Mouse (Mus musculus): Measurements from ENCODE around the gene Tprkb. TPM values are rescaled to one million over a fixed set of nuclear protein-coding genes. Genes with fewer than 3 reads are reported as not detected.
A peak's percentile ranks its signal among the peaks of the same experiment; 100 is the strongest.
"Not testable (repeated sequence)": the region's sequence is repeated elsewhere in the genome, so short reads cannot be mapped to it uniquely, and the experiment has no call there.

The Tprkb gene
- total and polyA plus RNA-seq, 2 experiments from 2014 or later, result 43.7 to 61.5 TPM

DNA sequence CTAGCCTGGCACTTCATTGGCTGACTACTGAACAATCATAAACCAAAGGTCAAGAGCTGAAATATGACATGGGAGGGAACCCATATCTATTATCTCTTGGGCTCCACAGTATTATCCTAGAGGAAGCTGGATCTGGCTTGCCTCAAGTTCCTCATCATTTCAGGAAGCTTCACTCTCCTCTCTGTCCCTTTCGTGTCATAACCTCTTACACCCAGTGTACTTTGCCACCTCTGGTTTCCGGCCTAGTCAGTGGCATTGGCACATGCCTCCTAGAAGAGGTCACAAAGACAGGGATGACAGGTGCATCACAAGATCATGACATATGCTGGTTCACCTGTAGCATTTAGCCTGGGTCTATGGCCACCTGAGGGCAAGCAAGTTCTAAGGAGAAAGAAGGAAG lies 9.4 kb upstream of the Tprkb start:
- Histone ChIP-seq H3K27ac (ENCODE audit: low read depth, low read length) (no peak overlapping the region), H3K4me2 (ENCODE audit: low read depth, low read length, poor library complexity, severe bottlenecking) (no peak overlapping the region), H3K36me3 (ENCODE audit: insufficient read depth, low read length) (no peaks in the 10 kb centered on the region), H3K4me1 (ENCODE audit: insufficient read depth, low read length) (no peaks in the 10 kb centered on the region), H3K9me3 (ENCODE audit: low read length) (no peaks in the 10 kb centered on the region), H3K4me3 (ENCODE audit: low read depth, low read length) (no peak overlapping the region), H3K9ac (replicated peaks; ENCODE audit: low read length, poor library complexity, severe bottlenecking) (no peak overlapping the region), H3K27me3 (ENCODE audit: insufficient read depth, low read length) (no peaks in the 10 kb centered on the region)
- ATAC-seq (ENCODE audit: low FRiP score) (no peak), DNase-seq (ENCODE audit: low spot score) (no peak)
- TF ChIP-seq CTCF (IDR thresholded peaks at IDR 0.05), result no peak
- 98% methylated on average over 2 of the region's 2 CpGs for WGBS

DNA sequence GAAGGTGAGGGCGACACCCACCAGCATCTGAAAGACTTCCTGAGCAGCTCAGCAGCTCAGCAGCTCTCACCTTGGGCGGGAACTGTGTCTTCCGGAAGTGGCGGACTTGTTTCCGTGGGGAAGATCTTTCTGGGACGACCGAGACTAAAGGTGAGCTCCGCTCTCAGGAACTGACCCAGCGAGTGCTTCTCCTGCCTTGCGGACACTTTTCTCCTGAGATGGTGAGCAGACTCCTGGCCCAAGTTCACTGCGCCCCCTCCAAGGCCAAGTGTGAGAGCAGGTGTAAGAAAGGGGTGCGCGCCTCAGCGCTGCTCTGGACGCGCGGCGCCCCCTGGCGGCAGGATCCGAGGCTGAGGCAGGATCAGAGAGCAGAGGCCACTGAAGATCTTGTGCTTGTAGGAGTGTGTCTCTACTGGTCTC lies 7.0 kb upstream of the Tprkb start, which contains the start of gene Nat8f4:
Gene Nat8f4, minus strand, starts transcription at position 243 of the 420 bp plus-strand sequence.
- peak within 1 kb of the TSS; percentile 22; the same call in 1 of the 2 replicates for H3K4me2 ChIP-seq (ENCODE audit: low read depth, low read length, poor library complexity, severe bottlenecking)
- not testable (repeated sequence) for H3K27ac ChIP-seq (ENCODE audit: low read depth, low read length); H3K9ac ChIP-seq (replicated peaks; ENCODE audit: low read length, poor library complexity, severe bottlenecking); H3K27me3 ChIP-seq (ENCODE audit: insufficient read depth, low read length); H3K4me1 ChIP-seq (ENCODE audit: insufficient read depth, low read length); H3K36me3 ChIP-seq (ENCODE audit: insufficient read depth, low read length); H3K9me3 ChIP-seq (ENCODE audit: low read length)
- TF ChIP-seq CTCF (IDR thresholded peaks at IDR 0.05), result peak; percentile 82
- WGBS, result 16% methylated on average over 20 of the region's 20 CpGs
- H3K4me3 ChIP-seq (ENCODE audit: low read depth, low read length), result peak within 1 kb of the TSS; percentile 27; the same call in 1 of the 2 replicates
- ATAC-seq (ENCODE audit: low FRiP score) (peak; percentile 71), DNase-seq (ENCODE audit: low spot score) (peak; percentile 30)

- H3K4me2 ChIP-seq (ENCODE audit: low read depth, low read length, poor library complexity, severe bottlenecking); H3K27me3 ChIP-seq (ENCODE audit: insufficient read depth, low read length); H3K9ac ChIP-seq (replicated peaks; ENCODE audit: low read length, poor library complexity, severe bottlenecking); H3K4me1 ChIP-seq (ENCODE audit: insufficient read depth, low read length); H3K36me3 ChIP-seq (ENCODE audit: insufficient read depth, low read length); H3K4me3 ChIP-seq (ENCODE audit: low read depth, low read length); H3K9me3 ChIP-seq (ENCODE audit: low read length): not testable (repeated sequence)
- 51% methylated on average over 2 of the region's 2 CpGs for WGBS
- peak; percentile 87 for ATAC-seq (ENCODE audit: low FRiP score)
- peak overlapping the region; percentile 32; the same call in 1 of the 2 replicates for H3K27ac ChIP-seq (ENCODE audit: low read depth, low read length)
- peak; percentile 78 for DNase-seq (ENCODE audit: low spot score)
These were observed 4.7 kb upstream of the Tprkb start for GRCm38 (mm10) chr6:85906911-85907351.

GRCm38 (mm10) chr6:85908341-85908740 lies 3.3 kb upstream of the Tprkb start:
- Histone ChIP-seq H3K4me2 (ENCODE audit: low read depth, low read length, poor library complexity, severe bottlenecking) (no peak overlapping the region), H3K36me3 (ENCODE audit: insufficient read depth, low read length) (no peaks in the 10 kb centered on the region), H3K9me3 (ENCODE audit: low read length) (no peaks in the 10 kb centered on the region), H3K4me1 (ENCODE audit: insufficient read depth, low read length) (no peaks in the 10 kb centered on the region), H3K9ac (replicated peaks; ENCODE audit: low read length, poor library complexity, severe bottlenecking) (no peak overlapping the region), H3K4me3 (ENCODE audit: low read depth, low read length) (no peak overlapping the region), H3K27ac (ENCODE audit: low read depth, low read length) (no peak overlapping the region), H3K27me3 (ENCODE audit: insufficient read depth, low read length) (no peaks in the 10 kb centered on the region)
- no peak for ATAC-seq (ENCODE audit: low FRiP score)
- no peak for TF ChIP-seq CTCF (IDR thresholded peaks at IDR 0.05)
- DNase-seq (ENCODE audit: low spot score), result no peak
- WGBS, result 84% methylated on average over 3 of the region's 3 CpGs

DNA sequence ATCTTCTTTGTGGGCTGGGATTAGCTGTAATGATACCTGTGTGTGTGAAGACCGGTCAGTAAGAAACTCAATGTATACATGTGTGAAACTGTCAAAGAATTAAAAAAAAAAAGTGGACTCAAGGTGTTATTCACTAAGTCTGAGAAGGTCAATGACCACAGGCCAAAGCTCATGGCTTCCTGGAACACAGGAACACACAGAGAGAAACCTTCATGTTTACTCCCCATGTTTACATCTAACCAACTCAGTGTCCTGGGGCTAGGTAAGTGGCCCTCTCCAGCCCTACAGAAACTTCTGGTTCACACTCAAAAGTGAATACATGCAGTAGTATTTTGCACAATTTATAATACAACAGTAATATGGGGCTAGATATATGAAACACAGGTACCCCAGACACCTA lies 2.0 kb upstream of the Tprkb start:
- no peak overlapping the region for H3K9ac ChIP-seq (replicated peaks; ENCODE audit: low read length, poor library complexity, severe bottlenecking)
- no peak overlapping the region for H3K4me3 ChIP-seq (ENCODE audit: low read depth, low read length)
- H3K4me1 ChIP-seq (ENCODE audit: insufficient read depth, low read length), result peaks cover 2% of the 10 kb centered on the region; the same call in 1 of the 2 replicates
- DNase-seq (ENCODE audit: low spot score), result no peak
- H3K27ac ChIP-seq (ENCODE audit: low read depth, low read length), result no peak overlapping the region
- no peaks in the 10 kb centered on the region for H3K9me3 ChIP-seq (ENCODE audit: low read length)
- H3K36me3 ChIP-seq (ENCODE audit: insufficient read depth, low read length), result no peaks in the 10 kb centered on the region
- H3K4me2 ChIP-seq (ENCODE audit: low read depth, low read length, poor library complexity, severe bottlenecking), result no peak overlapping the region
- no peak for TF ChIP-seq CTCF (IDR thresholded peaks at IDR 0.05)
- WGBS, result 97% methylated on average over 1 of the region's 1 CpGs
- ATAC-seq (ENCODE audit: low FRiP score), result no peak
- H3K27me3 ChIP-seq (ENCODE audit: insufficient read depth, low read length), result no peaks in the 10 kb centered on the region

GRCm38 (mm10) chr6:85915141-85915538 lies 3.5 kb downstream of the Tprkb start:
- H3K4me3 ChIP-seq (ENCODE audit: low read depth, low read length), result peak overlapping the region; percentile 58
- no peaks in the 10 kb centered on the region for H3K36me3 ChIP-seq (ENCODE audit: insufficient read depth, low read length)
- peak overlapping the region; percentile 65 for H3K4me2 ChIP-seq (ENCODE audit: low read depth, low read length, poor library complexity, severe bottlenecking)
- ATAC-seq (ENCODE audit: low FRiP score) (no peak; the same call in 1 of the 2 replicates), DNase-seq (ENCODE audit: low spot score) (peak; percentile 12)
- WGBS, result 6% methylated on average over 11 of the region's 11 CpGs
- peaks cover 9% of the 10 kb centered on the region; the same call in 1 of the 2 replicates for H3K4me1 ChIP-seq (ENCODE audit: insufficient read depth, low read length)
- no peaks in the 10 kb centered on the region for H3K9me3 ChIP-seq (ENCODE audit: low read length)
- TF ChIP-seq CTCF (IDR thresholded peaks at IDR 0.05), result no peak
- peak overlapping the region; percentile 82 for H3K27ac ChIP-seq (ENCODE audit: low read depth, low read length)
- no peaks in the 10 kb centered on the region for H3K27me3 ChIP-seq (ENCODE audit: insufficient read depth, low read length)
- H3K9ac ChIP-seq (replicated peaks; ENCODE audit: low read length, poor library complexity, severe bottlenecking), result peak overlapping the region; percentile 54

Data from midbrain, postnatal 0 days (tissue).